Mouse (Mus musculus) heart, adult 10 weeks (tissue): ENCODE results near the gene Akain1. TPM values are rescaled to one million over a fixed set of nuclear protein-coding genes. Genes with fewer than 3 reads are reported as not detected.

Experiments used
- polyA plus RNA-seq: library from polyadenylated mRNA; stranded (reverse); fragments of 350-450 nt; fragmentation: Illumina TruSeq; extraction: RNeasy Lipid Tissue Mini Kit (QIAGEN cat#74804); gene quantifications from one replicate; pipeline ENCODE4 v1.2.3, GENCODE M21; 2014; ENCODE audit warnings: low read depth, low replicate concordance

Gene Akain1
- not detected for polyA plus RNA-seq

GRCm38 (mm10) chr17:69438990-69439491, at the start of gene Akain1:
Gene Akain1, plus strand, starts transcription at chr17:69439326.

Other genes with a start within 250 kb of the Akain1 start
- gene Zbtb14, start 56.3 kb upstream of the Akain1 start, polyA plus RNA-seq: 8.1 TPM